Mouse (Mus musculus) cerebellum, adult 2 months (tissue): ENCODE data around the gene Zranb3.

ENCODE experiments used
- CTCF ChIP-seq: fragments of 200-500 bp; IDR thresholded peaks from 2 replicates; pipeline ENCODE4 v1.5.1; 2011; ENCODE audit warnings: low read depth, mild to moderate bottlenecking, control low read depth, low read length, moderate library complexity, borderline replicate concordance; ENCODE audit not compliant: insufficient read depth
- POLR2A ChIP-seq: fragments of 200-500 bp; IDR thresholded peaks from 2 replicates; pipeline ENCODE4 v1.6.1; 2011; ENCODE audit warnings: low read length, control low read depth, borderline replicate concordance; ENCODE audit not compliant: insufficient read depth

- TF ChIP-seq CTCF: no peak
- TF ChIP-seq POLR2A: no peak
Observed at GRCm38 (mm10) chr1:128009751-128010150, 93.1 kb downstream of the Zranb3 start.
